Mouse (Mus musculus): Measurements from ENCODE around the gene Dhrs11. TPM values are rescaled to one million over a fixed set of nuclear protein-coding genes. Genes with fewer than 3 reads are reported as not detected.
"Not testable (repeated sequence)": the region's sequence is repeated elsewhere in the genome, so short reads cannot be mapped to it uniquely, and the experiment has no call there.

Dhrs11 gene
- 13.7 and 14.2 TPM in 2 replicates for polyA plus RNA-seq (2015; fragmentation: Nextera tagmentation; extraction: Ambion mirVana)

GRCm38 (mm10) chr11:84828516-84829399, at the start of gene Dhrs11:
Gene Dhrs11 (minus strand): TSS chr11:84828994.
- H3K4me2 ChIP-seq (replicated peaks), result peak within 1 kb of the TSS; percentile 86
- no peaks in the 10 kb centered on the region for H3K27me3 ChIP-seq
- peak; percentile 95 for ATAC-seq (ENCODE audit: insufficient number of reproducible peaks, low FRiP score, low TSS enrichment, low read depth)
- H3K27ac ChIP-seq (replicated peaks), result peak within 1 kb of the TSS; percentile 85
- H3K4me3 ChIP-seq (replicated peaks), result peak within 1 kb of the TSS; percentile 81
- no peaks in the 10 kb centered on the region for H3K9me3 ChIP-seq (replicated peaks)
- H3K36me3 ChIP-seq, result peaks cover 26% of the 10 kb centered on the region
- under 1% methylated on average over 62 of the region's 62 CpGs for WGBS
- peak within 1 kb of the TSS; percentile 70 for H3K9ac ChIP-seq
- peaks cover 5% of the 10 kb centered on the region; the same call in 1 of the 2 replicates for H3K4me1 ChIP-seq

- H3K27me3 ChIP-seq; H3K4me2 ChIP-seq (replicated peaks); ATAC-seq (ENCODE audit: insufficient number of reproducible peaks, low FRiP score, low TSS enrichment, low read depth); H3K9me3 ChIP-seq (replicated peaks); H3K9ac ChIP-seq; H3K4me3 ChIP-seq (replicated peaks); H3K27ac ChIP-seq (replicated peaks); H3K36me3 ChIP-seq: not testable (repeated sequence)
- peaks cover 11% of the 10 kb centered on the region for H3K4me1 ChIP-seq
- no CpG with 5 or more reads among the region's 1 CpGs for WGBS
Observed at GRCm38 (mm10) chr11:84876020-84876419, 47.2 kb upstream of the Dhrs11 start.

GRCm38 (mm10) chr11:84873042-84873833, 44.4 kb upstream of the Dhrs11 start:
- no peak overlapping the region for H3K27ac ChIP-seq (replicated peaks)
- no peak overlapping the region for H3K4me3 ChIP-seq (replicated peaks)
- no peak for ATAC-seq (ENCODE audit: insufficient number of reproducible peaks, low FRiP score, low TSS enrichment, low read depth)
- 78% methylated on average over 1 of the region's 1 CpGs for WGBS
- peaks cover 4% of the 10 kb centered on the region; the same call in 1 of the 2 replicates for H3K4me1 ChIP-seq
- H3K9ac ChIP-seq, result no peak overlapping the region
- H3K9me3 ChIP-seq (replicated peaks), result no peaks in the 10 kb centered on the region
- no peak overlapping the region for H3K4me2 ChIP-seq (replicated peaks)
- H3K36me3 ChIP-seq, result 0 out of 2 replicates have a peak, but pooled peaks cover 4% of the 10 kb centered on the region
- H3K27me3 ChIP-seq, result no peaks in the 10 kb centered on the region

GRCm38 (mm10) chr11:84871548-84872069, 42.8 kb upstream of the Dhrs11 start:
- Histone ChIP-seq H3K27ac (replicated peaks) (peak overlapping the region; percentile 98), H3K4me3 (replicated peaks) (peak overlapping the region; percentile 91), H3K9ac (0 out of 2 replicates have a peak overlapping the region, but pooled peaks have one; percentile 88), H3K4me2 (replicated peaks) (peak overlapping the region; percentile 47), H3K36me3 (no peaks in the 10 kb centered on the region), H3K4me1 (peaks cover 7% of the 10 kb centered on the region; the same call in 1 of the 2 replicates), H3K27me3 (no peaks in the 10 kb centered on the region), H3K9me3 (replicated peaks) (no peaks in the 10 kb centered on the region)
- no peak for ATAC-seq (ENCODE audit: insufficient number of reproducible peaks, low FRiP score, low TSS enrichment, low read depth)
- 64% methylated on average over 4 of the region's 4 CpGs for WGBS

GRCm38 (mm10) chr11:84871046-84871445, 42.3 kb upstream of the Dhrs11 start:
- peaks cover 7% of the 10 kb centered on the region; the same call in 1 of the 2 replicates for H3K4me1 ChIP-seq
- H3K9me3 ChIP-seq (replicated peaks), result no peaks in the 10 kb centered on the region
- WGBS, result 0% methylated on average over 10 of the region's 10 CpGs
- no peaks in the 10 kb centered on the region for H3K27me3 ChIP-seq
- H3K4me3 ChIP-seq (replicated peaks), result peak overlapping the region; percentile 91
- peak overlapping the region; percentile 88 for H3K9ac ChIP-seq
- ATAC-seq (ENCODE audit: insufficient number of reproducible peaks, low FRiP score, low TSS enrichment, low read depth), result no peak; the same call in 1 of the 2 replicates
- no peaks in the 10 kb centered on the region for H3K36me3 ChIP-seq
- peak overlapping the region; percentile 98 for H3K27ac ChIP-seq (replicated peaks)
- peak overlapping the region; percentile 47 for H3K4me2 ChIP-seq (replicated peaks)

- Histone ChIP-seq H3K27ac (replicated peaks) (peak within 1 kb of the TSS; percentile 98), H3K9me3 (replicated peaks) (no peaks in the 10 kb centered on the region), H3K4me1 (peaks cover 7% of the 10 kb centered on the region; the same call in 1 of the 2 replicates), H3K9ac (peak within 1 kb of the TSS; percentile 97), H3K36me3 (no peaks in the 10 kb centered on the region), H3K4me3 (replicated peaks) (peak within 1 kb of the TSS; percentile 91), H3K27me3 (no peaks in the 10 kb centered on the region), H3K4me2 (replicated peaks) (peak within 1 kb of the TSS; percentile 73)
- under 1% methylated on average over 51 of the region's 62 CpGs for WGBS
- ATAC-seq (ENCODE audit: insufficient number of reproducible peaks, low FRiP score, low TSS enrichment, low read depth), result peak; percentile 92
Observed at GRCm38 (mm10) chr11:84870337-84871043, 41.7 kb upstream of the Dhrs11 start, which contains the start of gene Ggnbp2. Gene Ggnbp2 (minus strand): TSS chr11:84870817.

- peak; percentile 89 for ATAC-seq (ENCODE audit: insufficient number of reproducible peaks, low FRiP score, low TSS enrichment, low read depth)
- WGBS, result under 1% methylated on average over 55 of the region's 61 CpGs
- Histone ChIP-seq H3K9ac (peak overlapping the region; percentile 97), H3K27me3 (no peaks in the 10 kb centered on the region), H3K4me1 (peaks cover 7% of the 10 kb centered on the region; the same call in 1 of the 2 replicates), H3K27ac (replicated peaks) (peak overlapping the region; percentile 97), H3K4me2 (replicated peaks) (peak overlapping the region; percentile 73), H3K4me3 (replicated peaks) (peak overlapping the region; percentile 91), H3K36me3 (no peaks in the 10 kb centered on the region), H3K9me3 (replicated peaks) (no peaks in the 10 kb centered on the region)
Observed at GRCm38 (mm10) chr11:84869537-84870232, 40.9 kb upstream of the Dhrs11 start.

GRCm38 (mm10) chr11:84868786-84869259, 40.0 kb upstream of the Dhrs11 start:
- H3K36me3 ChIP-seq, result no peaks in the 10 kb centered on the region
- H3K4me2 ChIP-seq (replicated peaks), result peak overlapping the region; percentile 73
- no peaks in the 10 kb centered on the region for H3K27me3 ChIP-seq
- H3K27ac ChIP-seq (replicated peaks), result peak overlapping the region; percentile 97
- 7% methylated on average over 7 of the region's 7 CpGs for WGBS
- peaks cover 7% of the 10 kb centered on the region; the same call in 1 of the 2 replicates for H3K4me1 ChIP-seq
- ATAC-seq (ENCODE audit: insufficient number of reproducible peaks, low FRiP score, low TSS enrichment, low read depth), result no peak
- H3K9me3 ChIP-seq (replicated peaks), result no peaks in the 10 kb centered on the region
- peak overlapping the region; percentile 91 for H3K4me3 ChIP-seq (replicated peaks)
- H3K9ac ChIP-seq, result peak overlapping the region; percentile 97

- no peaks in the 10 kb centered on the region for H3K27me3 ChIP-seq
- H3K36me3 ChIP-seq, result no peaks in the 10 kb centered on the region
- H3K4me1 ChIP-seq, result peaks cover 7% of the 10 kb centered on the region; the same call in 1 of the 2 replicates
- no peak for ATAC-seq (ENCODE audit: insufficient number of reproducible peaks, low FRiP score, low TSS enrichment, low read depth)
- H3K27ac ChIP-seq (replicated peaks), result no peak overlapping the region
- H3K4me2 ChIP-seq (replicated peaks), result no peak overlapping the region
- H3K9me3 ChIP-seq (replicated peaks), result no peaks in the 10 kb centered on the region
- no peak overlapping the region for H3K4me3 ChIP-seq (replicated peaks)
- H3K9ac ChIP-seq, result no peak overlapping the region
- 87% methylated on average over 2 of the region's 2 CpGs for WGBS
Observed at GRCm38 (mm10) chr11:84867586-84867985, 38.8 kb upstream of the Dhrs11 start.

- ATAC-seq (ENCODE audit: insufficient number of reproducible peaks, low FRiP score, low TSS enrichment, low read depth), result no peak
- WGBS, result 42% methylated on average over 2 of the region's 2 CpGs
Observed at GRCm38 (mm10) chr11:84865268-84865667, 36.5 kb upstream of the Dhrs11 start.

More at GRCm38 (mm10) chr11:84865268-84865667, 36.5 kb upstream of the Dhrs11 start:
- H3K36me3 ChIP-seq, result peaks cover 5% of the 10 kb centered on the region; the same call in 1 of the 2 replicates
- H3K27me3 ChIP-seq, result no peaks in the 10 kb centered on the region
- peaks cover 7% of the 10 kb centered on the region; the same call in 1 of the 2 replicates for H3K4me1 ChIP-seq
- H3K9ac ChIP-seq, result no peak overlapping the region
- H3K4me3 ChIP-seq (replicated peaks), result no peak overlapping the region
- no peak overlapping the region for H3K27ac ChIP-seq (replicated peaks)
- H3K9me3 ChIP-seq (replicated peaks), result no peaks in the 10 kb centered on the region
- H3K4me2 ChIP-seq (replicated peaks), result no peak overlapping the region
